Mouse (Mus musculus) thymus, postnatal 36 days (tissue): Measurements from ENCODE around the gene Rnf19b.

Experiments used
- DNase-seq, 2 experiments: peaks; one replicate each; pipeline ENCODE4 v3.0.0; 2022; ENCODE audit warnings: mixed read lengths in 2 of 2

The Rnf19b gene

GRCm38 (mm10) chr4:129034706-129035660, 23.1 kb upstream of the Rnf19b start:
- DNase-seq: peak; percentile 44 to 54

GRCm38 (mm10) chr4:129035851-129036445, 22.1 kb upstream of the Rnf19b start:
- DNase-seq: no peak

GRCm38 (mm10) chr4:129047721-129048421, 10.2 kb upstream of the Rnf19b start:
- no peak for DNase-seq

GRCm38 (mm10) chr4:129048501-129049305, 9.4 kb upstream of the Rnf19b start:
- DNase-seq: peak in 1 of 2 experiments; percentile 34

- no peak for DNase-seq
These were observed 8.6 kb upstream of the Rnf19b start for GRCm38 (mm10) chr4:129049306-129050011.

GRCm38 (mm10) chr4:129050365-129050764, 7.7 kb upstream of the Rnf19b start:
- no peak for DNase-seq

- no peak for DNase-seq
These were observed 7.1 kb upstream of the Rnf19b start for GRCm38 (mm10) chr4:129050901-129051417.

GRCm38 (mm10) chr4:129051461-129052183, 6.4 kb upstream of the Rnf19b start:
- DNase-seq: no peak

- no peak for DNase-seq
These were observed 3.3 kb upstream of the Rnf19b start for GRCm38 (mm10) chr4:129054757-129055156.

GRCm38 (mm10) chr4:129055562-129055961, 2.5 kb upstream of the Rnf19b start:
- no peak for DNase-seq

- DNase-seq: peak; percentile 96
These were observed 401 bp upstream of the Rnf19b start for GRCm38 (mm10) chr4:129057533-129058206.

GRCm38 (mm10) chr4:129059125-129059551, 1.1 kb downstream of the Rnf19b start:
- peak; percentile 26 to 35 for DNase-seq

- DNase-seq: no peak
These were observed 1.9 kb downstream of the Rnf19b start for GRCm38 (mm10) chr4:129059922-129060321.

- no peak for DNase-seq
These were observed 3.4 kb downstream of the Rnf19b start for GRCm38 (mm10) chr4:129061486-129061885.

GRCm38 (mm10) chr4:129062281-129063075, 4.4 kb downstream of the Rnf19b start:
- DNase-seq: no peak

- no peak for DNase-seq
These were observed 7.7 kb downstream of the Rnf19b start for GRCm38 (mm10) chr4:129065688-129066236.

- DNase-seq: no peak
These were observed 9.8 kb downstream of the Rnf19b start for GRCm38 (mm10) chr4:129067638-129068415.

- no peak for DNase-seq
These were observed 10.8 kb downstream of the Rnf19b start for GRCm38 (mm10) chr4:129068848-129069247.
